Mouse (Mus musculus) neural tube, embryonic 10.5 days (tissue): ENCODE measurements around the gene Mau2.
A peak's percentile ranks its signal among the peaks of the same experiment; 100 is the strongest.
"Not testable (repeated sequence)": the region's sequence is repeated elsewhere in the genome, so short reads cannot be mapped to it uniquely, and the experiment has no call there.

ENCODE experiments used
- DNase-seq: peaks from one replicate; pipeline ENCODE4 v3.0.0-alpha.2; 2017; ENCODE audit warnings: low spot score; ENCODE audit errors: extremely low spot score

Gene Mau2

DNA sequence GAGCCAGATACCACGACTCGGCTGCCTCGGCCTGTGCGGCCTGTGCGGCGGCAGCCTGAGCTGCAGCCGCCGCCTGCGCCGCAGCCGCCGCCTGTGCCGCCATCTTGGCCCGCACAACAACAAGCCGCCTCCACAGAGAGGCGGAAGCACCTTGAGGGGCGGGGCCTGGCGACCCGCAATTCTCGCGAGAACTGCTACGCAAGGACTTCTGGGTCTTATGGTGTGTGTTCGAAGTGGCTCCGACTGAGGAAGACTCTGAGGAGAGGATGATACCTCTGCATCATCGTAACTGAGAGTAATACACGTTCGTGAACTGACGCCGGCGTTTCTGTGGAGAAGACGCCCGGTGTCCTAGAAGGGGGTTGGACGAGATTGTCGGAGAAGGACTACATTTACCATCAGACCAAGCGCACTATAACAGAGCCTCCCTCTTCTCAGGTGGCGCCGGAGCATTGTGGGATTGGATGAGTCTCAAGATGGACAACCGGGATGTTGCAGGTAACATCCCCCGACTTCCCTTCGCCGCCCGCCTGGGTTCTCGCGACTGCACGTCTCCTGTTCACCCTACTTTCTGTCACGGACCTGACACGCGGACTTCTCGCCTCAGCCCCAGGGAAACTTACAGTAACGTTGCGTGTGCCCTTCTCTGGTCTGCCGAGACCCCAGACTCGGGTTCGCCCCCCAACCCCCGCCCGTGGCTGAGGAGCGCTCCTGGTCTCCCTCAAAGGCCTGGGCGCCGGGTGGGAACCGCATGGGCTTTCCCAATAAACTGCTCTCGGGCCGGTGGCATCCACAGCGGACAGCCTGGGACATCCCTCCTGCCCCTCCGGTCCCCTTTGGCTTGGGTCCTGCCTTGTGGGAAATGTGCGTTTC lies at the start of gene Mau2, which contains the start of gene Sugp1:
Mau2 (minus strand) TSS at position 152 of the 873 bp plus-strand sequence.
Sugp1 (plus strand) TSS at position 231 of the 873 bp plus-strand sequence.
- peak; percentile 96 for DNase-seq

DNA sequence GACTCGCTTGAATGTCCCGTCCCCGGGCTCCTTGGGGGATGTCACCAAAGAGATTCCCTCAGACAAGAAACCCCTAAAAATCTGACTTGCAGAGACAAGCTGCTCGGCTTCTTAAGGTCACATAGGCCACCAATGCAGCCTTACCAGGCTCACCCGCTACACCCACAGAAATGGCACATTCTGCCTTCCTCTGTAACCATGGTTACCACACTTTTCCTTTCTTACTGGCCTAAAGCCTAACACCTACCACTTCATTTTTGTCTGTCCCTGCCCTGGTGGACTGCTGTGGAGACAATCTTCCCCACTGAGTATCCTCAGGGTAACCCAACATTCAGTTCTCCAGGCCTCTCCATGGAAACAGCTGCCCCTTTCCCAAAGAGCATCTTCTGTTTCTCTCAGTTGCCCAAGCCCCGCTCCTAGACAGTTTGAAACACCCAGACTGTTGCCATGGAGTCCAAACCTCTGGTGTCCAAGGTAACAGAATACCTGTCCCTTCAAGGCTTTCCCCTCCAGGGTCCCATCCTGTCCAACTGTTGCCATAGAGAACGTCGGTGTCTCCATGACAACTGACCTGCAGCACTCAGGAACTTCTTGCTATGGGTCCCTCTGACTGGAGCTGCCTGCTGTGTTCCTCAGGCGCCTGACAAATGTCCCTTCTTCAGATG lies 46.9 kb upstream of the Mau2 start:
- peak; percentile 29 for DNase-seq

DNA sequence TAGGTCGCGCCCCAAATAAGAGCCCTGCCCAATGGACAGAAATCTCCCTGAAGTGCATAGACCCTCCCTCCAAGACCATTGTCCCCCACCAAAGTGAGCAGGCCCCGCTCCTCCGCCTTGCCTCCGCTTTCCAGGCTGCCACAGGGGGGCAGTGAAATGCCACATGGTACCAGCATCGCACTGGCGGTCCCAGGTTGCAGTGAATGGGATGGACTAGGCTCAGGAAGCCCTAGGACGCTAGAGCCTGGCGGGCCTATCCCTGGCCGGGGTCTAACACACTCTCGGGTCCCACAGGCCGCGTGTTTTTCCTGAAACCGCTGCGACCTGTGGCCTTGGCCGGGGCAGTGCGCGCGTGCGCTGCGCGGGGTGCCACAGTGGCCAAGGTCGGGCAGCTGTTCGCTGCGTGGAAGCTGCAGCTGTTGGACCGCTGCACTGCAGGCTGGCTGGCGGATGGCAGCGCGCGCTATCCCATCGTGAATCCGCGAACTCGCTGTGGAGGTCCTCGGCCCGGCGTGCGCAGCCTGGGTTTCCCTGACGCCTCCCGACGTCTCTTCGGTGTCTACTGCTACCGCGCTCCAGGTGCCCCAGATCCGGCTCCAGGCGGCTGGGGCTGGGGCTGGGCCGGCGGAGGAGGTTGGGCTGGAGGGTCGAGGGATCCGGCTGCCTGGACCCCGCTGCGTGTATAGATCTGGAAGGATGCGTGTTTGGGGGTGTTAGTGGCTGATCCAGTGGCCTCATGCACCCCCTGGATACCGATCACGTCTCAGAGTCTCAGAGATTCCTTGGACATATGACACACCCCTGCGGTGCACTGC lies 45.5 kb upstream of the Mau2 start:
- DNase-seq, result peak; percentile 73

DNA sequence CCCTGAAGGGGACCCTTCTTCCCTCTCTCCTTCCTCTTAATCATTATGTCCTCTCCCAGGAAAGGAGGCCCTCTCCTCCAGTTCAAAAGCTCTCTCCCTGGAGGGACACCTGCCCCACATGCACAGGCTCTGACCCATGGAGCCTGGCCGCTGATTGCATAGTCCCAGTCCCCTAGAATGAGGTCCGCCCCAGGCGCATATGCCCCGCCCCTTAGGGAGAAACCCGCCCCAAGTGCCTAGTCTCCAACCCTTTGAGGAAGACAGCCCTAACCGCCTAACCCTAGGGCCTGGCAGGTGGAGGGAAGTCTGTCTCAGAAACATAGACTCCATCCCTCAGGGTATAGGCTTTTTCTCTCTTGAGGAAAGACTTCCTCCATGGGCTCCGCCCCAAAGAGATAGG lies 44.7 kb upstream of the Mau2 start:
- peak; percentile 21 for DNase-seq

DNA sequence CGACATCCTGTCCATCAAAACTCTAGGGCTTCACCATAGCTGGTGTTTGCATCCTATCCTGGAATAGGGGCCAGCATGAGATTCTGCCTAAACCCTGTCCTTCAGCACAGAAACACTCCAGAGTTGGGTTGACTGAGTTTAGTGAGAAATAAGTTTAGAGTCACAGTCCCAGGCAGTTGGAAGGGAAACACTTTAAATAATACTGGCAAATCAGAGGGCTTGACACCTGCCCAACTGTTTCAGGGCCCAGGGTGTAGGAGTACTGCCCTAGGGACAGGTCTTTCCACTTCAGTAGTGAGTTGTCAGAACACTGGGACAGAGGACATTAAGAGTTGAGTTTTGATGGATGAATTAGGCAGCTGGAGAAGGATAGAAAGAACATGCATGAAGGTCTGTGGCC lies 43.6 kb upstream of the Mau2 start:
- DNase-seq, result no peak

DNA sequence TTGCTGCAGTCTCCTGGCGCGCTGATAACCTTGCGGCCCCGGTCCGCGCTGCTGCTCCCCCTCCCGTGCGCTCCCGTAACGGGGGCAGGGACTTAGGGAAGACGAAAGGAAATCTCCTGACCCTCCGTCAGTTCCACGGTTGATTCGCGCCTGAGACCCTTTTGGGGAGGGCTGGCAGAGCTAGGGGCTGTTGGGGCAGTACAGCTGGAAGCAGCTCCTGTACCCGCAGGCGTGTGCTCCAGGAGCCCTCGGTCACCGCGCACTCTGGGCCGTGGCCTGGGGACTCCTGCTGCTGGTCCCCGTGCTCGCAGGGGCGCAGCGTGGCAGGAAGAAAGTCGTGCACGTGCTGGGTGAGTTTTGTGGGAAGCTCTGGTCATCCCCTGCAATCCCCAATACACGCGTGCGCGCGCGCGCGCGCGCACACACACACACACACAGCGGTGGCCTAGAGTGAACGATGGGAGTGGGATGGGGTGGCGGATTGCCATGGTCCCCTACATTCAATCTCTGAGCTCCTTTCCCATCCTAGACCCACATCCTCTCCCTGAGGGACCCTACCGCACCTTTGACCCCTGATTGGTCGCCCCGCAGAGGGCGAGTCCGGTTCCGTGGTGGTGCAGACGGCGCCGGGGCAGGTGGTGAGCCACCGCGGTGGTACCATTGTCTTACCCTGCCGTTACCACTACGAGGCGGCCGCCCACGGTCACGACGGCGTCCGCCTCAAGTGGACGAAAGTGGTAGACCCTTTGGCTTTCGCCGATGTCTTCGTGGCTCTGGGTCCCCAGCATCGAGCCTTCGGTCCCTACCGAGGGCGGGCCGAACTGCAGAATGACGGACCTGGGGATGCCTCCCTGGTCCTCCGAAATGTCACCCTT lies 41.9 kb upstream of the Mau2 start:
- peak; percentile 57 for DNase-seq

DNA sequence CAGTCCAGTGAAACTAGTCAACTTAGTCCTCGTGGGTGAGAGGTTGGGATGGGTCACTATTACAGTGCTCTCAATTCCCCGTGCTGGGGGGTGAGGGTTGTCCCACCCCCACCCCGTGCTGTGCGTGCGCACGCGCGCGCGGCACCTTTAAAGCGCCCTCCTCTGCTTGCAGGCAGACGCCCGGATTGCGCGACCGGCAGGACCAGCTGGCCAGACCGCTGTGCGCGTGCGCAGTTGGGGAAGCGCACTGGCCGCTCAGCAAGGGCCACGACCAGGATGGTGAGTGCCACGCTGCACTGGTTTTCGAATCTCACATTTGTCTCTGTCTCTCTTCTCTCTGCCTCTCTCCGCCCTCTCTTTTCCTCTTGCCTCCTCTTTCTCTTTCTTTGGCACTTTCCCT lies 40.8 kb upstream of the Mau2 start, which contains the start of gene Hapln4:
Hapln4 (plus strand) TSS at position 173 of the 400 bp plus-strand sequence.
- DNase-seq, result peak; percentile 73

DNA sequence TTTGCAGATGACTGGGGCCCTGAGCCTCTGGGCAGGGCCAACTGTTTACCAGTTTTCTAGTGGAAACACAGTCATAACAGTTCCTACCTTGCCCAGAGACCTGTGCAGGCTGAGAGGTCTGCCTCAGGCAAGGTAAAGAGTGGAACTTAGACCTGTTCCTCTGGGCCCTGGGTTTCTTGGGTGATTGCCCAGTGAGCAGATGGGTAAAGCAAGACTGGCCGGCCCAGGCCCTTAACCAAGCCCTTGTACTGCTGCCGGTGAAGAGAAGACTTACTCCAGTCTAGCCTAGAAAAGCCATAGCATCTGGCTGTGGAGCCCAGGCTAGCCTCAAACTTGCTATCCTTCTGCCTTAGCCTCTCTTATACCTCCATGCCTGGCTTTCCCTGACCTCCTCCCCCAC lies 39.4 kb upstream of the Mau2 start:
- DNase-seq, result no peak

DNA sequence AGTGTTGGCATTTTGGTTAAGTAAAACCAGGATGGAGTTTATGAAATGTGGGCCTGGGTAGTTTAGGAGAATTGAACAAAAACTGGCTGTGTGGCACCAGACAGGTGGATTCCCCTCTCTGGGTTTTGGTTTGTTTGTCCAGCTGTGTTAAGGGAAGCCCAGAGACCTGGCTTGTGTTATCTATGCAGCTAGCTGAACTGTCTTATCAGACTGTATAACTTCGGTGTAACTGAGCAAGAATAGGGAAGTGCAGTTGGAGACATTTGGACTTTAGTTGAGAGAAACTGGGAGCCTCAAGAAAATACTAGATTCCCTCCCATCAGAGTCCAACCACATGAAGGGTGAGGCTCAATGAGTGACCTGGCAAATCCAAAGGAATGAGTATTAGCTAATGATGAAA lies 31.1 kb upstream of the Mau2 start:
- no peak for DNase-seq

DNA sequence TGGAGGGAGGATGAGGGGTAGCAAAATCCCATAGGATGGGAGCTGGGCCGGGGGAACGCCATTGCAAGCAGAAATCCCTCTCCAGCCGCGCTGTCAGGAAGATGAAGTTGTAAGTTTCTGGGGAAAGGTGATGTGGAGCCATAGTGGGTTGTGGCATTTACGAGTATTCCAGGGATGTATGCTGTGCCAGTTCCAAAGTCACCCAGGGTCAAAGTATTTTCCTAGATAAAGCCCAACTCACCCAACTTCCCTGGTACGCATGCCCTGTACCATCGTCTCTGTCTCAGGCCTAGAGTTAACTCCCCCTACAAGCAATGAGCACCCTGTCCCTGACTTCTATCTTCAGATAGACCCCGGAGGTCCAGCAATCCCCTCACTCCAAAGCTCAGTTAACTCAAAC lies 30.6 kb upstream of the Mau2 start:
- no peak for DNase-seq

DNA sequence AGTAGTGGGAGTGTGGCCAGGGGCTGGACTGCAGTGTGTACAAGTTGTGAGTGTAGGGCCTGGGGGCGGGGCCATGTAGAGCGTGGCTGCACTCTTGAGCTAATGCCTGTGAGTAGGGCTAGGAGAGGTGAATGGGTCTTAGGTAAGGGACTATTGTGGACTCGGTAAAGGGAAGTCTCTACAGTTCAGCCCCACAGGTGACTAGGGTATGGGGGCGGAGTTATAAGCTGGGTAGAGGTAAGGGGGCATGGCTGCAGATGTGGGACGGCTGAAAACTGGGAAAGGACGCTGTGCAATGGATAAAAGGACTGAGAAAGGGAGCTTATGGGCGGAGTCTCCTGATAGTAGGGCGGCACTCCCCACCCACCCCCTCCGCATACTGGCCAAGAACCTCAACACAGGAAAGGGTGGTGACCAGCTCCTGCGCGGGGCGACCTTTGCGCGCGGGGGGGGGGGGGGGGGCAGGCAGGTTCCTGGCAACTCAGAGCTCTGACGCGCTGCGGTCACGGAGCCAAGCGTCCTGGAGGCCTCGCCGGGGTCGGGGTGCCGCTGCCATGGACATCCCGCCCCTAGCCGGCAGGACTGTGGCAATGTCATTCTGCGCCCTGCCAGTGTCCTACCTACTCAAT lies 30.0 kb upstream of the Mau2 start, which contains the start of gene Tm6sf2:
Tm6sf2 (plus strand) TSS at position 484 of the 629 bp plus-strand sequence.
- no peak for DNase-seq

DNA sequence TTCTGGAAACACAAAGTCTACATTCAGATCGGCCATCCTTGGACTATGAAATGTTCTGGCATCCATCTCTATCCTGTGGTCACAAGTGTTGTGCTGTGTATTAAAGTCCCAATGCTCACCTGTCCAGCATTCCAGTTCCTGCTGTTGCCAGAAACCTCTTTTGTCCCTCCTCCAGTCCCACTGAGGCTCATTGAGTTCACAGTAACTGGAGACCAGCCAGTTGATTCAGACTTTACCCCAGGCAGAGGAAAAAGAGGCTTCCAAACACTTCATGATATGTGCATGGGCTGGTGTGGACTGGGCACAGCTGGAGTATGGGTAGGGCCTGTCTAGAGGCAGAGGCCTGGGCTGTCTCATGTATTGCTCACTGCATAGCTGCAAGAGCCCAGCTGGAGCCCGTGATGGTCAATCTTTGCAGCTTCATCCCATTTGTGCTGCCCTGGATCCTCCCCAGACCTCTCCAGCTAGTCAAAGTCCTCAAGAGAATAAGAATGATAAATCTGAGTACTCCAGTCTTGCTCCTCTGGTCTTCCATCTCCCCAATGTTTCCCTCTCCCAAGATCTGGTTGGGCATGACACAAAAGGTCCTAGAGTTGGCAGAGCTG lies 29.4 kb upstream of the Mau2 start:
- DNase-seq, result no peak

DNA sequence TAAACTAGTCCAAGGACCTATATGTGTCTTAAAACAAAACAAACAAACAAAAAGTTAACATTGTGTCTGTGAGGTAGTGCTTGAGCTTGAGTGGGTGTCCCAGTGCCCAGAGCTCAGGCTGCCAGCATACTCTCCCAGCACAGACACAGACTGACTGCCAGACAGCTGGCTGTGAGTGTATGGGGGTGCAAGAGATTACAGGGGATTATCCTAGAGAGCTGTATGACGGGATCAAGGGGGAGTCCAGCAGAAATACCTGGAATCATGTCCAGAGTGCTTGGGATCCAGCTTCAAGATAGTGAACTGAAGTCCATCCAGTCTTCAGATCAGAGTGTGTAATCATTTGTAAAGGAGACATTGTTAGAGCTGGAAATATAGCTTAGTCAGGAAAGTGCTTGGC lies 15.2 kb upstream of the Mau2 start:
- DNase-seq, result no peak

DNA sequence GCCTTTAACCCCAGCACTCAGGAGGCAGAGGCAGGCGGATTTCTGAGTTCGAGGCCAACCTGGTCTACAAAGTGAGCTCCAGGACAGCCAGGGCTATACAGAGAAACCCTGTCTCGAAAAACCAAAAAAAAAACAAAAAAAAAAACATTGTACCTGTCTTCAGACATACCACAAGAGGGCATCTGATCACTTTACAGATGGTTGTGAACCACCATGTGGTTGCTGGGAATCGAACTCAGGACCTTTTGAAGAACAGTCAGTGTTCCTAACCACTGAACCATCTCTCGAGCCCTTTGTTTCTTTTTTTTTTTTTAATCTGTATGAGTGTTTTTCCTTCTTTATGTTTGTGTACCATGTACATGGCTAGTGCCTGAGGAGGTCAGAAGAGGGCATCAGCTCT lies 7.9 kb upstream of the Mau2 start:
- not testable (repeated sequence) for DNase-seq

DNA sequence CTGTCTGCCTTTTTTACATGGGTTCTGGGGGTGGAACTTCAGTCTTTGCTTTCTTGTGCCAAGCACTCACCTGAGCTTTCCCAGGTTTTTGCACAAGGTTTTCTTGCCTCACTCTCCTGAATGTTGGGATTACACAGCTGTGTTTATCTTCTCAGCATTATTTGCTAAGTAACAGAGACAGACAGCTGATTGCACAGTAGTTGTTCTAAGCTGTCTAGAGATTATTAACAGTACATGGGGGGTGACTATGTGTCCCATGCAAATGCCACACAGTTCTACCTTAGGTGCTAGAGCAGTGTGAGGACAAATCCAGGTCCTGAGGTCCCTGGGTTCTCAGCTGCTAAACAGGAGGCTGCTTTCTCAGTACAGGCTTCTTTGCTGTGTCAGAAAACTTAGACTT lies 7.1 kb upstream of the Mau2 start:
- DNase-seq, result no peak

DNA sequence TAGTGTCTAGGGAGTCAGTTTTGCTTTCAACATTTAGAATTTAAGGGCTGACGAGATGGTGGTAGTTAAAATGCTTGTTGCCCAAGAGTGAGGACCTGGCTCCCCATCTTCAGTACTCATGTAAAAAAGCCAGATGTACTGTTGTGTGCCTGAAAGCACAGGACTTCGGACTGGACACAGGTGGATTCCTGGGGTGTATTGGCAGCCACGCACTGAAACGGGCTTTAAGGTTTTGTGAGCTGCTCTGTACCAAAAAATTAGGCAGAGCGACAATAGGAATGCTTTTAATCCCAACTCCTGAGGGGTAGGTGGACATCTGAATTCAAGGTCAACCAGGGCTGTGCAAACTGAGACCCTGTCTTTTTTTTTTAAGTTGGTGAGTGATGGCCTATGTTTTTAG lies 1.5 kb upstream of the Mau2 start:
- DNase-seq, result no peak

DNA sequence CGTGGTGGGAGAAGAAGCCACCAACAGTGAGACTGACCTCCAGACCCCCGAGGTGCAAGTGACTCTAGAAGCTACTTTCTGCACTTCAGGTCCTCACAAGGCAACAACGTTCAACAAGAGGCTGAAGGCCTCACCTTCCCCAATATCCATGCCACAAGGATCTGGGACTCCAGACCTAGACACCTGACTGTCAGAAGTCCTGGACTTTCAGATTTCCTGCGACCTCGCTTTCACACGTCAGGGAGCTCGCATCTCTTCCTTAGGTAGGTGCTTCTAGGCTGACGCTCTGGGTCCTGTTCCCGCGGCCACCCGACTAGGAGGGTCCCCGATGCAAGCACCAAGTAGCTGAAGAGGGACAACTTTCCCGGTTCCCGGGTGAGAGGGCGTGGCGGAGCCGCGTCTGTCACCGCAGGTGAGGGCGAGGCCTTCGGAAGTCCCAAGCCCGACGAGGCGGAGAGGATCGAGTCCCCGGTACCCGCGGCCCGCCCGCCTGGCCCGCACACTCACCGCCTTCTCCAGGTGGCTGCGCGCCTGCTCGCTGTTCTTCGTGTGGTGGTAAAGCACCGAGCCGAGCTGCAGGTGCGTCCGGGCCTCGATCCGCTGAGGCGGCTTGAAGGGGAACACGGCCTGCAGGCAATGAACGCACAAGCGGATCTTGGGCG lies 518 bp downstream of the Mau2 start:
- DNase-seq, result no peak

DNA sequence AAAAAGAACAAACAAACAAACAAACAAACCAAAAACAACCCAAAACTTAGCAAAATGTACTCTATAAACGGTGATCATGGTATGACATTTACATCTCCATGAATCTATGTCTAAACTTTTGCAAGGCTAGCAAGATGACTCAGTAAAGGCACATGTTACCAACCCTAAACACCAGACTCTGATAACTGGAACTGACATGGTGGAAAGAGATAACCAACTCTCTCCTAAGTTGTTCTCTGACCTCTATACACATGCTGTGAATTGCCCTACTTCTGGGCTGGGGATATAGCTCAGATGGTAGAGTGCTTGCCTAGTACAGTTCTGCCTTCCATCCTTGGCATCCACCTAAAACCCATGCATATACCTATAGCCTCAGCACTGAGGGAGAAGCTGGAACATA lies 4.5 kb downstream of the Mau2 start:
- DNase-seq, result no peak

DNA sequence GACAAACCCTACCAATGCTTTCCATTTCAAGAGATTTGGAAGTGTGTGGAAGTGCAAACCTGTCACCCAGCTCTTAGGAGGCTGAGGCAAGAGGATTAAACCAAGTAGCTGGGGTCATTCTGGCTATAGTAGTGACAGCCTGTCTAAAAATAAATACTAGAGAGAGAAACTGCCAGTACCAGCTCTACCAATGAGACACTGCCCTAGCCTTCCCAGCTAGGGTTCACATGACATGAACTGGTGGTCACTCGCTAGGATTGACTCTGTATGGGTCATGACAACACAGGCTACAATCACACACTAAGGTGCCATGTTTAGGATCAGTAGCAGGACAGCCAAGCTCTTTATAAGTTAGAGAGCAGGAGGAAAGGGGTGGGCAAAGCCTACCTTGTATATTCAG lies 12.3 kb downstream of the Mau2 start:
- no peak for DNase-seq
